Mouse (Mus musculus) granulocyte monocyte progenitor cell, adult 5-6 weeks (primary cell): ENCODE results near the gene Phlpp1. TPM values are rescaled to one million over a fixed set of nuclear protein-coding genes. Genes with fewer than 3 reads are reported as not detected.
A peak's percentile ranks its signal among the peaks of the same experiment; 100 is the strongest.

ENCODE experiments used
- ATAC-seq: replicated peaks from 2 replicates; pipeline ENCODE4 v1.8.0; 2016; ENCODE audit warnings: mild to moderate bottlenecking, moderate TSS enrichment, inconsistent platforms; ENCODE audit not compliant: poor library complexity, severe bottlenecking
- total RNA-seq, 2 experiments: library from RNA; stranded (forward) in 1 of 2; stranded (reverse) in 1 of 2; fragments of 200-712, 200-1000 nt in 1 of 2; fragments of >200 nt in 1 of 2; fragmentation: Nextera tagmentation in 1 of 2; gene quantifications; 2 replicates each; pipeline ENCODE4 v1.2.3; 2014 to 2017

The Phlpp1 gene
- total RNA-seq, 2 experiments from 2014 or later, result 1.7 to 2.2 TPM

GRCm38 (mm10) chr1:106433580-106433979, 262.0 kb downstream of the Phlpp1 start:
- ATAC-seq, result peak; percentile 72

Other genes starting within 250 kb of the Phlpp1 start
- gene Zcchc2, start 181.3 kb upstream of the Phlpp1 start, total RNA-seq (2014; fragmentation: Nextera tagmentation), result 14.8 and 18.7 TPM in 2 replicates
- gene Zcchc2, start 181.3 kb upstream of the Phlpp1 start, total RNA-seq (2017), result 13.7 and 15.9 TPM in 2 replicates